Mouse (Mus musculus) limb, embryonic 10.5 days (tissue): ENCODE results near the gene Rptor. TPM values are rescaled to one million over a fixed set of nuclear protein-coding genes. Genes with fewer than 3 reads are reported as not detected.

Experiments
- DNase-seq: peaks from one replicate; pipeline ENCODE4 v3.0.0-alpha.2; 2017; ENCODE audit warnings: low spot score
- H3K27ac ChIP-seq: fragments of 300-500 bp; sonication (generic); 2 replicates; pipeline ENCODE4 v1.5.1; 2016; ENCODE audit warnings: mild to moderate bottlenecking
- H3K27me3 ChIP-seq: fragments of 300-500 bp; sonication (generic); 2 replicates; pipeline ENCODE4 v1.6.1; 2016; ENCODE audit warnings: low read depth, mild to moderate bottlenecking; ENCODE audit not compliant: poor library complexity, severe bottlenecking
- H3K36me3 ChIP-seq: fragments of 300-500 bp; sonication (generic); 2 replicates; pipeline ENCODE4 v1.6.1; 2016; ENCODE audit warnings: mild to moderate bottlenecking, moderate library complexity
- H3K4me1 ChIP-seq: fragments of 300-500 bp; sonication (generic); 2 replicates; pipeline ENCODE4 v1.6.1; 2016
- H3K4me3 ChIP-seq: fragments of 300-500 bp; sonication (generic); 2 replicates; pipeline ENCODE4 v1.5.1; 2016; ENCODE audit warnings: mild to moderate bottlenecking, moderate library complexity
- H3K9me3 ChIP-seq: fragments of 300-500 bp; sonication (generic); replicated peaks from 2 replicates; pipeline ENCODE4 v1.6.1; 2016; ENCODE audit warnings: mild to moderate bottlenecking
- WGBS: fragments of 180-500 bp; shearing (Covaris S2); methylation state at CpG from one replicate; pipeline ENCODE4 v1.1.7; 2016; 5-methylcytosine and 5-hydroxymethylcytosine counted together
- polyA plus RNA-seq: library from polyadenylated mRNA; unstranded; fragments of >200 nt; fragmentation: Nextera tagmentation; extraction: Ambion mirVana; gene quantifications from 2 replicates; pipeline ENCODE4 v1.2.1, GENCODE M21; 2016

Rptor gene
- polyA plus RNA-seq, 1 experiment from 2014 or later: 17.9 TPM

GRCm38 (mm10) chr11:119710822-119711221, 108.1 kb downstream of the Rptor start:
- Histone ChIP-seq H3K9me3 (no peaks in the 10 kb centered on the region), H3K27ac (peak overlapping the region; percentile 50; the same call in 1 of the 2 replicates), H3K27me3 (no peaks in the 10 kb centered on the region), H3K4me1 (peaks cover 17% of the 10 kb centered on the region), H3K36me3 (no peaks in the 10 kb centered on the region), H3K4me3 (no peak overlapping the region)
- no peak for DNase-seq
- WGBS: 87% methylated on average over 5 of the region's 5 CpGs

GRCm38 (mm10) chr11:119715437-119715836, 112.7 kb downstream of the Rptor start:
- Histone ChIP-seq H3K36me3 (peaks cover 13% of the 10 kb centered on the region), H3K27ac (no peak overlapping the region), H3K27me3 (no peaks in the 10 kb centered on the region), H3K4me3 (no peak overlapping the region), H3K4me1 (peaks cover 17% of the 10 kb centered on the region), H3K9me3 (no peaks in the 10 kb centered on the region)
- no peak for DNase-seq
- 69% methylated on average over 5 of the region's 5 CpGs for WGBS

GRCm38 (mm10) chr11:119715841-119716596, 113.3 kb downstream of the Rptor start:
- H3K27me3 ChIP-seq: no peaks in the 10 kb centered on the region
- DNase-seq: no peak
- H3K36me3 ChIP-seq: peaks cover 13% of the 10 kb centered on the region
- H3K27ac ChIP-seq: no peak overlapping the region
- H3K4me1 ChIP-seq: peaks cover 17% of the 10 kb centered on the region
- no peaks in the 10 kb centered on the region for H3K9me3 ChIP-seq
- WGBS: 93% methylated on average over 5 of the region's 5 CpGs
- H3K4me3 ChIP-seq: no peak overlapping the region

GRCm38 (mm10) chr11:119718115-119718514, 115.4 kb downstream of the Rptor start:
- no peak overlapping the region for H3K27ac ChIP-seq
- no peaks in the 10 kb centered on the region for H3K9me3 ChIP-seq
- H3K27me3 ChIP-seq: no peaks in the 10 kb centered on the region
- H3K36me3 ChIP-seq: peaks cover 13% of the 10 kb centered on the region
- WGBS: 96% methylated on average over 3 of the region's 3 CpGs
- DNase-seq: no peak
- no peak overlapping the region for H3K4me3 ChIP-seq
- H3K4me1 ChIP-seq: peaks cover 17% of the 10 kb centered on the region

- peaks cover 3% of the 10 kb centered on the region for H3K4me1 ChIP-seq
- H3K9me3 ChIP-seq: no peaks in the 10 kb centered on the region
- H3K27ac ChIP-seq: no peak overlapping the region
- DNase-seq: no peak
- no peak overlapping the region for H3K4me3 ChIP-seq
- 90% methylated on average over 9 of the region's 9 CpGs for WGBS
- no peaks in the 10 kb centered on the region for H3K27me3 ChIP-seq
- H3K36me3 ChIP-seq: peaks cover 20% of the 10 kb centered on the region
Measured at GRCm38 (mm10) chr11:119720101-119721048, 117.7 kb downstream of the Rptor start.

- Histone ChIP-seq H3K4me1 (no peaks in the 10 kb centered on the region), H3K36me3 (peaks cover 25% of the 10 kb centered on the region), H3K27ac (no peak overlapping the region), H3K27me3 (no peaks in the 10 kb centered on the region), H3K4me3 (no peak overlapping the region), H3K9me3 (no peaks in the 10 kb centered on the region)
- no peak for DNase-seq
- 92% methylated on average over 9 of the region's 9 CpGs for WGBS
Measured at GRCm38 (mm10) chr11:119724709-119725108, 122.0 kb downstream of the Rptor start.

- Histone ChIP-seq H3K9me3 (no peaks in the 10 kb centered on the region), H3K36me3 (peaks cover 15% of the 10 kb centered on the region), H3K4me1 (no peaks in the 10 kb centered on the region), H3K4me3 (no peak overlapping the region), H3K27me3 (no peaks in the 10 kb centered on the region), H3K27ac (no peak overlapping the region)
- DNase-seq: no peak
- 82% methylated on average over 5 of the region's 5 CpGs for WGBS
Measured at GRCm38 (mm10) chr11:119731382-119731781, 128.7 kb downstream of the Rptor start.

- H3K4me1 ChIP-seq: peaks cover 5% of the 10 kb centered on the region
- 86% methylated on average over 1 of the region's 1 CpGs for WGBS
- H3K27me3 ChIP-seq: no peaks in the 10 kb centered on the region
- H3K27ac ChIP-seq: no peak overlapping the region
- no peaks in the 10 kb centered on the region for H3K9me3 ChIP-seq
- H3K36me3 ChIP-seq: peaks cover 9% of the 10 kb centered on the region
- DNase-seq: no peak
- no peak overlapping the region for H3K4me3 ChIP-seq
Measured at GRCm38 (mm10) chr11:119732362-119732761, 129.7 kb downstream of the Rptor start.

GRCm38 (mm10) chr11:119732961-119733656, 130.4 kb downstream of the Rptor start:
- Histone ChIP-seq H3K4me1 (peaks cover 5% of the 10 kb centered on the region), H3K27ac (no peak overlapping the region), H3K4me3 (no peak overlapping the region), H3K9me3 (no peaks in the 10 kb centered on the region), H3K27me3 (no peaks in the 10 kb centered on the region), H3K36me3 (peaks cover 7% of the 10 kb centered on the region)
- no peak for DNase-seq
- WGBS: 66% methylated on average over 4 of the region's 4 CpGs

GRCm38 (mm10) chr11:119733657-119733990, 130.9 kb downstream of the Rptor start:
- H3K9me3 ChIP-seq: no peaks in the 10 kb centered on the region
- no peaks in the 10 kb centered on the region for H3K27me3 ChIP-seq
- no peak for DNase-seq
- no peak overlapping the region for H3K27ac ChIP-seq
- 93% methylated on average over 7 of the region's 7 CpGs for WGBS
- peaks cover 5% of the 10 kb centered on the region for H3K4me1 ChIP-seq
- peaks cover 7% of the 10 kb centered on the region for H3K36me3 ChIP-seq
- H3K4me3 ChIP-seq: no peak overlapping the region

GRCm38 (mm10) chr11:119735152-119735551, 132.4 kb downstream of the Rptor start:
- Histone ChIP-seq H3K4me3 (no peak overlapping the region), H3K27ac (no peak overlapping the region), H3K4me1 (peaks cover 5% of the 10 kb centered on the region), H3K9me3 (no peaks in the 10 kb centered on the region), H3K27me3 (no peaks in the 10 kb centered on the region), H3K36me3 (peaks cover 7% of the 10 kb centered on the region)
- DNase-seq: no peak
- 91% methylated on average over 2 of the region's 2 CpGs for WGBS

GRCm38 (mm10) chr11:119738990-119739846, 136.5 kb downstream of the Rptor start:
- no peaks in the 10 kb centered on the region for H3K27me3 ChIP-seq
- peaks cover 16% of the 10 kb centered on the region for H3K4me1 ChIP-seq
- peaks cover 4% of the 10 kb centered on the region; the same call in 1 of the 2 replicates for H3K36me3 ChIP-seq
- no peaks in the 10 kb centered on the region for H3K9me3 ChIP-seq
- no peak overlapping the region for H3K4me3 ChIP-seq
- WGBS: 80% methylated on average over 7 of the region's 7 CpGs
- no peak overlapping the region; the same call in 1 of the 2 replicates for H3K27ac ChIP-seq
- DNase-seq: no peak
